Mouse (Mus musculus): ENCODE measurements around the gene Gm10273. TPM values are rescaled to one million over a fixed set of nuclear protein-coding genes. Genes with fewer than 3 reads are reported as not detected.
"Not testable (repeated sequence)": the region's sequence is repeated elsewhere in the genome, so short reads cannot be mapped to it uniquely, and the experiment has no call there.

The Gm10273 gene
- 19.6 and 21.6 TPM in 2 replicates for total RNA-seq (2012; rRNA removed)
- 220 and 268 TPM in 2 replicates for total RNA-seq (2014; rRNA removed)
- polyA plus RNA-seq (2012; ENCODE audit: insufficient read length, low read depth) = 29.6 and 122 TPM in 2 replicates

DNA sequence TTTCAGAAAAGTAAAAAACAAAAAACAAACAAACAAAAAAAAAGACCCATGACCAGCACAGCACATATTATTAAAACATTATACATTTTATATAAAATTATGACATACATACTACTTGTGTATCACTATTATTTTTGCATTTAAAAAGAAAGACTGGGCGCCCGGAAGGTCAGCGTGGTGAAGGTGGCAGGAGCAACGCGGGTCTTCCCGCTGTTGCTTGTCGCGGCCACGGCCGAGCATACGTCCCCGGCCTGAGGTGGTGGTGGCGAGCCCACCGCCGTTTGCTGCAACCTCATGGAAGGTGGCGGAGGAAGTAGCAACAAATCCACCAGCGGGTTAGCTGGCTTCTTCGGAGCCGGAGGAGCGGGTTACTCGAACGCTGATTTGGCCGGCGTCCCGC, at the start of gene Gm10273:
Gene Gm10273, plus strand, starts transcription at position 172 of the 400 bp plus-strand sequence.
- H3K9ac ChIP-seq (ENCODE audit: insufficient read depth, low read depth); DNase-seq (ENCODE audit: extremely low read depth); H3K4me3 ChIP-seq (replicated peaks in 1 of 3; ENCODE audit: low read depth in 2 of 3, low read length in 2 of 3, poor library complexity in 1 of 3); in situ Hi-C loops (cut with MboI; ENCODE audit: low pct_ligation_motif_present, low pct_unique_long_range_greater_than_20kb, low sequenced_read_pairs); dilution Hi-C loops (cut with MboI; ENCODE audit: extremely low pct_ligation_motif_present, extremely low pct_unique_long_range_greater_than_20kb, low sequenced_read_pairs); H3K4me2 ChIP-seq (ENCODE audit: insufficient read depth, low read depth, poor library complexity, severe bottlenecking); H3K36me3 ChIP-seq (replicated peaks in 1 of 2; ENCODE audit: control insufficient read depth in 1 of 2, insufficient read depth in 1 of 2, low read length in 1 of 2); H3K79me2 ChIP-seq (replicated peaks; ENCODE audit: control insufficient read depth, extremely low read depth, insufficient read depth, poor library complexity, severe bottlenecking); H3K9me3 ChIP-seq (replicated peaks; ENCODE audit: low read length); H3K27me3 ChIP-seq (replicated peaks); H3K27ac ChIP-seq (ENCODE audit: insufficient read depth, low read depth); H3K4me1 ChIP-seq (ENCODE audit: control insufficient read depth in 1 of 2, insufficient read depth in 2 of 2): not testable (repeated sequence)

GRCm38 (mm10) chr10:59346560-59346959, 48.9 kb upstream of the Gm10273 start:
- no peaks in the 10 kb centered on the region for H3K79me2 ChIP-seq (replicated peaks; ENCODE audit: control insufficient read depth, extremely low read depth, insufficient read depth, poor library complexity, severe bottlenecking)
- dilution Hi-C loops (cut with MboI; ENCODE audit: extremely low pct_ligation_motif_present, extremely low pct_unique_long_range_greater_than_20kb, low sequenced_read_pairs) = no loop called here
- no peak overlapping the region for H3K9ac ChIP-seq (ENCODE audit: insufficient read depth, low read depth)
- no peak overlapping the region for H3K27ac ChIP-seq (ENCODE audit: insufficient read depth, low read depth)
- DNase-seq (ENCODE audit: extremely low read depth) = no peak
- H3K4me2 ChIP-seq (ENCODE audit: insufficient read depth, low read depth, poor library complexity, severe bottlenecking) = no peak overlapping the region
- H3K4me3 ChIP-seq (replicated peaks in 1 of 3; ENCODE audit: low read depth in 2 of 3, low read length in 2 of 3, poor library complexity in 1 of 3) = no peak overlapping the region
- TF ChIP-seq GABPA (IDR thresholded peaks at IDR 0.05; ENCODE audit: insufficient replicate concordance, low read depth, low read length) (no peak), RCOR1 (conservative IDR thresholded peaks at IDR 0.05; ENCODE audit: low read depth, low read length) (no peak), PAX5 (IDR thresholded peaks at IDR 0.05; ENCODE audit: low read length) (no peak), USF2 (conservative IDR thresholded peaks at IDR 0.05; ENCODE audit: low read depth, low read length) (no peak), JUND (conservative IDR thresholded peaks at IDR 0.05; ENCODE audit: low read depth, low read length) (no peak), MAZ (IDR thresholded peaks at IDR 0.05; ENCODE audit: low read depth, low read length) (no peak), HCFC1 (IDR thresholded peaks at IDR 0.05; ENCODE audit: low read depth, low read length) (no peak), EP300 (IDR thresholded peaks at IDR 0.05; ENCODE audit: low read length) (no peak), SIN3A (IDR thresholded peaks at IDR 0.05; ENCODE audit: low read length) (no peak), IRF4 (IDR thresholded peaks at IDR 0.05; ENCODE audit: low read depth, low read length) (no peak), NRF1 (IDR thresholded peaks at IDR 0.05; ENCODE audit: low read depth, low read length) (no peak), NELFE (IDR thresholded peaks at IDR 0.05; ENCODE audit: low read depth, low read length) (no peak), MAX (IDR thresholded peaks at IDR 0.05; ENCODE audit: low read length) (no peak), ZKSCAN1 (IDR thresholded peaks at IDR 0.05; ENCODE audit: borderline replicate concordance, low read depth, low read length) (no peak), CHD1 (IDR thresholded peaks at IDR 0.05; ENCODE audit: low read depth, low read length) (no peak), ZMIZ1 (IDR thresholded peaks at IDR 0.05; ENCODE audit: low read depth, low read length) (no peak), MEF2A (IDR thresholded peaks at IDR 0.05; ENCODE audit: borderline replicate concordance, low read depth, low read length) (no peak), RAD21 (IDR thresholded peaks at IDR 0.05; ENCODE audit: low read depth, low read length) (no peak)
- H3K4me1 ChIP-seq (ENCODE audit: control insufficient read depth in 1 of 2, insufficient read depth in 2 of 2) = no peaks in the 10 kb centered on the region
- peaks cover 36 to 85% of the 10 kb centered on the region in 2 experiments for H3K36me3 ChIP-seq (replicated peaks in 1 of 2; ENCODE audit: control insufficient read depth in 1 of 2, insufficient read depth in 1 of 2, low read length in 1 of 2)
- in situ Hi-C loops (cut with MboI; ENCODE audit: low pct_ligation_motif_present, low pct_unique_long_range_greater_than_20kb, low sequenced_read_pairs) = no loop called here
- no peaks in the 10 kb centered on the region for H3K9me3 ChIP-seq (replicated peaks; ENCODE audit: low read length)
- H3K27me3 ChIP-seq (replicated peaks) = no peaks in the 10 kb centered on the region

Data from CH12.LX (cell line).